Mouse (Mus musculus) C2C12 (cell line): ENCODE data around the gene Rtf1.

Source experiments
- CEBPB ChIP-seq: IDR thresholded peaks from one replicate; pipeline ENCODE4 v1.6.1; 2011; ENCODE audit warnings: low read depth, mild to moderate bottlenecking, control low read depth, moderate library complexity
- CTCF ChIP-seq: IDR thresholded peaks from one replicate; pipeline ENCODE4 v1.5.1; 2011; ENCODE audit not compliant: control insufficient read depth, insufficient read depth, insufficient read length
- MYOD1 ChIP-seq: IDR thresholded peaks from one replicate; pipeline ENCODE4 v1.6.1; 2011; ENCODE audit warnings: low read depth; ENCODE audit not compliant: control insufficient read depth, insufficient read length
- MYOG ChIP-seq: IDR thresholded peaks from one replicate; pipeline ENCODE4 v1.6.1; 2011; ENCODE audit not compliant: control insufficient read depth, insufficient read length; ENCODE audit errors: extremely low read depth
- USF1 ChIP-seq: IDR thresholded peaks from one replicate; pipeline ENCODE4 v1.6.1; 2011; ENCODE audit warnings: low read depth, mild to moderate bottlenecking, control low read depth, moderate library complexity

GRCm38 (mm10) chr2:119743176-119743807 is 68.4 kb downstream of the Rtf1 start:
- TF ChIP-seq MYOD1 (no peak), CTCF (no peak), CEBPB (no peak), USF1 (no peak), MYOG (no peak)
